Mouse (Mus musculus) liver, embryonic 13.5 days (tissue): Measurements from ENCODE around the gene Dhrs11. TPM values are rescaled to one million over a fixed set of nuclear protein-coding genes. Genes with fewer than 3 reads are reported as not detected.
"Not testable (repeated sequence)": the region's sequence is repeated elsewhere in the genome, so short reads cannot be mapped to it uniquely, and the experiment has no call there.

Experiments used
- ATAC-seq: fragments of 200-750 bp; cut with Nextera tagmentation; 2 replicates; pipeline ENCODE4 v1.8.0; 2017; ENCODE audit warnings: low read depth, mild to moderate bottlenecking, moderate number of reproducible peaks, moderate library complexity
- DNase-seq: peaks from one replicate; pipeline ENCODE4 v3.0.0; 2022
- H3K27ac ChIP-seq: fragments of 300-500 bp; sonication (generic); 2 replicates; pipeline ENCODE4 v1.5.1; 2015; ENCODE audit warnings: moderate library complexity, mild to moderate bottlenecking, inconsistent platforms
- H3K27me3 ChIP-seq: fragments of 300-500 bp; sonication (generic); 2 replicates; pipeline ENCODE4 v1.6.1; 2015; ENCODE audit warnings: mild to moderate bottlenecking, inconsistent platforms
- H3K36me3 ChIP-seq: fragments of 300-500 bp; sonication (generic); 2 replicates; pipeline ENCODE4 v1.6.1; 2015; ENCODE audit warnings: mild to moderate bottlenecking, inconsistent platforms
- H3K4me1 ChIP-seq: fragments of 300-500 bp; sonication (generic); replicated peaks from 2 replicates; pipeline ENCODE4 v1.6.1; 2015; ENCODE audit warnings: inconsistent platforms
- H3K4me2 ChIP-seq: fragments of 300-500 bp; sonication (generic); 2 replicates; pipeline ENCODE4 v1.6.1; 2015; ENCODE audit warnings: inconsistent platforms, mild to moderate bottlenecking, moderate library complexity
- H3K4me3 ChIP-seq: fragments of 300-500 bp; sonication (generic); replicated peaks from 2 replicates; pipeline ENCODE4 v1.5.1; 2015; ENCODE audit warnings: mild to moderate bottlenecking, inconsistent platforms
- H3K9ac ChIP-seq: fragments of 300-500 bp; sonication (generic); 2 replicates; pipeline ENCODE4 v1.6.1; 2015; ENCODE audit warnings: mild to moderate bottlenecking, inconsistent platforms
- H3K9me3 ChIP-seq: fragments of 300-500 bp; sonication (generic); replicated peaks from 2 replicates; pipeline ENCODE4 v1.6.1; 2016; ENCODE audit warnings: inconsistent platforms
- WGBS: fragments of 180-500 bp; shearing (Covaris S2); methylation state at CpG from one replicate; pipeline ENCODE4 v1.1.7; 2015; ENCODE audit not compliant: insufficient replicate concordance; 5-methylcytosine and 5-hydroxymethylcytosine counted together
- polyA plus RNA-seq: library from polyadenylated mRNA; unstranded; fragments of >200 nt; fragmentation: Nextera tagmentation; extraction: Ambion mirVana; gene quantifications from 2 replicates; pipeline ENCODE4 v1.2.1, GENCODE M21; 2015

Dhrs11 gene
- polyA plus RNA-seq, 1 experiment from 2014 or later: 184 TPM

DNA sequence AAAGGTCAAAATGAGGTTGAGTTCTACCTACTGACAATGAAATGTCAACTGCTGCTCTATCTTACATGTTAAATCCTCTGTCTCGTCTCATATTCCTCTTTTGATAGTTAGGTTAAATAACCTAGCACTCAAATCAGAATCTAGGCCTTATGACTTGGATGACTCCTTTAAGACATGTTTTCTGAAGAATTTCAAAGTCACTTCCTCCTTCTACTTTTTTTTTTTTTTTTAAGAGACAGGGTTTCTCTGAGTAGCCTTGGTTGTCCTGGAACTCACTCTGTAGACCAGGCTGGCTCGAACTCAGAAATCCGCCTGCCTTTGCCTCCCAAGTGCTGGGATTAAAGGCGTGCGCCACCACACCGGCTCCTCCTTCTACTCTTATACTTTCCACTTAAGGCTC lies 26.5 kb upstream of the Dhrs11 start:
- H3K4me1 ChIP-seq: no peaks in the 10 kb centered on the region
- ATAC-seq (no peak), DNase-seq (no peak)
- H3K9ac ChIP-seq: no peak overlapping the region
- no peaks in the 10 kb centered on the region for H3K27me3 ChIP-seq
- H3K4me3 ChIP-seq: no peak overlapping the region
- no peak overlapping the region for H3K27ac ChIP-seq
- H3K36me3 ChIP-seq: peaks cover 87% of the 10 kb centered on the region
- 95% methylated on average over 6 of the region's 6 CpGs for WGBS
- no peak overlapping the region for H3K4me2 ChIP-seq
- H3K9me3 ChIP-seq: no peaks in the 10 kb centered on the region

DNA sequence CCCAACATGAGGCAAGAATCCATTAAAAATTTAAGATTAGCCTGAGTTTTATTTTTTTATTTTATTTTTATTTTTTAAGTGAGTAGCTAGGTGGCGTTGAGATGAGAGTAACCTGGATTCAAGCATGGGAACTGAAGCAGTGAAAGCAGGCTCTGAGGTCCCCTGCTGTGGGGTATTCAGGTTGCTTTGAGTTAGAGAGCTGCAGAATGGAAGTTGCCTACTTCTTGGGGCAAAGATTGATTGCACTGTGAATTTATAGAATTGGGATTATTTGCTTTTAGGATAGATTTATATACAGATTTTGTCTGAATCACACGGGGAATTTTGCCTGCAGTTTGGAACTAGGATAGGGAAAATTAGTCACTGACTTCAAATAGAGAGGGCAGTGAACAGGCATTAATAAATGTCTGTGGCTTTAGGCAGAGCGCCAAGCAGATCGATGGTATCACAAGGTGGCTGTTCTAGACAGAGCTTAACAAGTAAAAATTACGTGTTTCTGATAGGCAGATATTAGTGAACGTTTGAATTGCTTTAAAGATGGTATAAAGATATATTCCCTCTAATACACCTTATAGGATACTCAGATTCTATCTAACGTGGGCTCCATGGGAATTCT lies 18.8 kb upstream of the Dhrs11 start:
- no peak for DNase-seq
- ATAC-seq: no peak

DNA sequence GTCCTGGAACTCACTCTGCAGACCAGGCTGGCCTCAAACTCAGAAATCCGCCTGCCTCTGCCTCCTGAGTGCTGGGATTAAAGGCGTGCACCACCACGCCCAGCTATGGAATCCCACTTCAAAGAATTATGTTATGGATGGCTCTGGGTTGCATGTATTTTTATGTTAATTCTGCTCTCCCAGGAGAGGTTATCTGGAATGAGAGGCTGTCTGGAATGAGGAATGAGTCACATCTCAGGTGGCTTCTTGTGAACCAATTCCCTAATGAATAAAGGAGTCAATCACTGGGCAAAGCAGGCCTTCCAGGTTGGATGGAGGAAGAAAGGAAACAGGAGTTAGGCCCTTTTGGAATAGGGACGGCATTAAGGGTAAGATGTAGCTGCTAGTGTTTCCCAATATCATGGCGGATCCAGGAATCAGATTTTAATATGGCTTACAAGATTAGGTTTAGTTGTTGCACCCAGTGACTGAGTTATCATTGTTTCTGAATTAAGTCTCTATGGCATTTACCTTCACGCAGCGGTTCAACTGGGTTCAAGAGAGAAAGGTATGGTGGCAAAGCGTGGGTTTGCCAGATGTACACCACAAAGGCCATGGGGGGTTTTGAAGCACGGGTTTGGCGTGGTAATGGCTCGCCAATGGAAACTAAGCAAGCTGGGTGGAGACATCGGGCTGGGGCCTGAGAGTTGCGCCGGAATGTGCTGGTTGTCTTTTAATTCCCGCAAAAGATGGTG lies 18.1 kb upstream of the Dhrs11 start:
- H3K9me3 ChIP-seq: no peaks in the 10 kb centered on the region
- no peak overlapping the region for H3K27ac ChIP-seq
- DNase-seq (no peak), ATAC-seq (no peak)
- 93% methylated on average over 15 of the region's 15 CpGs for WGBS
- H3K4me3 ChIP-seq: no peak overlapping the region
- peaks cover 83% of the 10 kb centered on the region for H3K36me3 ChIP-seq
- no peak overlapping the region for H3K9ac ChIP-seq
- no peaks in the 10 kb centered on the region for H3K27me3 ChIP-seq
- no peaks in the 10 kb centered on the region for H3K4me1 ChIP-seq
- no peak overlapping the region for H3K4me2 ChIP-seq

More for the DNA sequence above, 18.8 kb upstream of the Dhrs11 start:
- Histone ChIP-seq H3K4me2 (no peak overlapping the region), H3K9ac (no peak overlapping the region), H3K36me3 (peaks cover 82% of the 10 kb centered on the region), H3K9me3 (no peaks in the 10 kb centered on the region), H3K4me1 (no peaks in the 10 kb centered on the region), H3K27me3 (no peaks in the 10 kb centered on the region), H3K4me3 (no peak overlapping the region), H3K27ac (no peak overlapping the region)
- 83% methylated on average over 7 of the region's 7 CpGs for WGBS

DNA sequence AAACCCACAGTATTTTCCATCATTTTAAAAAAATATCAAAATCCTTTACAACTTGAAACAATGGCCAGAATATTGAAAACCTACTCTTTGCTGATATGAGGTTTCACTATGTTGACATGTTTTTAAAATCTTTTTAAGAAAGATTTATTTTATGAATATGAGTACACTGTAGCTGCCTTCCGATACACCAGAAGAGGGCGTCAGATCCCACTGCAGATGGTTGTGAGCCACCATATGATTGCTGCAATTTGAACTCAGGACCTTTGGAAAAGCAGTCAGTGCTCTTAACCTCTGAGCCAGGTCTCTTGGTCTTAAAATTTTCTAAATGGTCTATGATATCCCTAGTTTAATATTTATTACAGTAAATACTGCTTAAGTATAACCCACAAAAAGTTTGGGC lies 10.5 kb upstream of the Dhrs11 start:
- H3K36me3 ChIP-seq: peaks cover 92% of the 10 kb centered on the region
- H3K9me3 ChIP-seq: no peaks in the 10 kb centered on the region
- WGBS: 74% methylated on average over 2 of the region's 2 CpGs
- no peak overlapping the region for H3K27ac ChIP-seq
- no peak for DNase-seq
- H3K9ac ChIP-seq: no peak overlapping the region
- H3K4me1 ChIP-seq: no peaks in the 10 kb centered on the region
- no peak overlapping the region for H3K4me3 ChIP-seq
- H3K27me3 ChIP-seq: no peaks in the 10 kb centered on the region
- no peak for ATAC-seq
- H3K4me2 ChIP-seq: no peak overlapping the region

DNA sequence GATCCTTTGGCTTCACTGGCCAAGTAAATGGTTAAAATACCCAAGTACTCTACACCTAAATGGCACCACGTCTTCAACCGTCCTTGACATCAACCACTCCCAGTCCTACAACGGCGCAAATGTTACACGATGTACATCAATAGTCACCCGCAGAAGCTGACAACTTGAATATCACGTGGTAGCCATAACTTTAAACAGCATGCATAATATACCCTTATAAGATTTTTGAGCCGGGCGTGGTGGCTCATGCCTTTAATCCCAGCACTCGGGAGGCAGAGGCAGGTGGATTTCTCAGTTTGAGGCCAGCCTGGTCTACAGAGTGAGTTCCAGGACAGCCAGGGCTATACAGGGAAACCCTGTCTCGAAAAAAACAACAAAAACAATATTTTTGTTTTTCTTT lies 701 bp upstream of the Dhrs11 start:
- ATAC-seq: peak; percentile 4; the same call in 1 of the 2 replicates
- peak overlapping the region; percentile 100 for H3K9ac ChIP-seq
- H3K4me2 ChIP-seq: peak overlapping the region; percentile 99
- WGBS: 44% methylated on average over 11 of the region's 11 CpGs
- H3K36me3 ChIP-seq: peaks cover 76% of the 10 kb centered on the region
- not testable (repeated sequence) for H3K27me3 ChIP-seq, H3K9me3 ChIP-seq
- DNase-seq: peak; percentile 28
- H3K4me3 ChIP-seq: peak overlapping the region; percentile 97
- H3K4me1 ChIP-seq: peaks cover 50% of the 10 kb centered on the region
- peak overlapping the region; percentile 100 for H3K27ac ChIP-seq

DNA sequence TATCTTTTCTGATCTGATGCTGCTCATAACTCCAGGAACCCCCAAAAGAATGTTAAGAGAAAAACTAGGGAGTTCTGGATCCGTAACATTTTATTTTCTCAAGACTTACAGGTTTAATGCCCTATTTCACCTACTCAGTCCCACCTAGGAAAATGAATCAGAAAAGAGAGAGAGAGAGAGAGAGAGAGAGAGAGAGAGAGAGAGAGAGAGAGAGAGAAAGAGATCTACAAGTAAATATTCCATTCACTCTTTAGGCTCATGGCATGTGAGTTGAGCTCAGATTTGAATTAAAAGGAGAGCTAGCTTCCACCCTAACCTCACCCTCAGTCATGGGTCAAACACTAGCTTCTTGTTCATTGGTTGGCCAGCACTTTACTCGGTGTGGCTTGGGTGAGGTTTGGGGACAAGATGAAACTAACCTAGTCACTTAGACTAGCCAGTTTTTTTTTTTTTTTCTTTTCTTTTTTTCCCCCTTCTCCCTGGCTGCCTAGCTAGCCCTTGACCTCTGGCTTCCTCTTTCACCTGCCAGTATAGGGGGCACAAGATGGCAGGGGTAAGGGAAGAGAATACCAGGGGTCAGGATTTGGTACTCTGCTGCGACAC lies 792 bp downstream of the Dhrs11 start:
- peak; percentile 31 for DNase-seq
- 21% methylated on average over 3 of the region's 3 CpGs for WGBS

DNA sequence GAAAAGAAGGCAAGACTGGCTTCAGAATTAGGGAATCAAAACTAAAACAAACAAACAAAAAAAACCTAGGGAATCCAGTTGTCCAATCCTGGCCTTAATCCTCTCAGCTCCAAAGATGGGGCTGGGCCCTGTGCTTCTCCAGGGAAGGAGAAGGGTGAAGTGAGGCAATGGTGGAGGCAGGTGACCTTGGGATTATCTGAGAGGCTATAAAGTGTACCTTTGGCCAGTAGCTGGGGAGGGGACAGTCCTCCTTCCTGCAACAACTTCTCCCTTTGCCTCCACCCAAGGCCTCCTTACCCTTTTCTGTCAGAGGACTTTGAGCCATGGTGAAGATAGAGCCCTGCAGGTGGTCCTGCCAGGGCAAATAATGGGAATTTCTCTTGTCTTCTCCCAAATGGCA lies 1.3 kb downstream of the Dhrs11 start:
- peak overlapping the region; percentile 100 for H3K27ac ChIP-seq
- no peaks in the 10 kb centered on the region for H3K27me3 ChIP-seq
- ATAC-seq: no peak
- peak overlapping the region; percentile 99 for H3K4me2 ChIP-seq
- H3K9me3 ChIP-seq: no peaks in the 10 kb centered on the region
- H3K4me3 ChIP-seq: peak overlapping the region; percentile 97
- no peak for DNase-seq
- H3K4me1 ChIP-seq: peaks cover 68% of the 10 kb centered on the region
- H3K9ac ChIP-seq: peak overlapping the region; percentile 100
- H3K36me3 ChIP-seq: peaks cover 71% of the 10 kb centered on the region

More for the DNA sequence above, 792 bp downstream of the Dhrs11 start:
- H3K4me3 ChIP-seq: peak overlapping the region; percentile 97
- peak overlapping the region; percentile 99 for H3K4me2 ChIP-seq
- H3K9ac ChIP-seq: peak overlapping the region; percentile 100
- H3K4me1 ChIP-seq: peaks cover 63% of the 10 kb centered on the region
- no peaks in the 10 kb centered on the region for H3K27me3 ChIP-seq
- peak overlapping the region; percentile 100 for H3K27ac ChIP-seq
- no peak for ATAC-seq
- H3K9me3 ChIP-seq: no peaks in the 10 kb centered on the region
- peaks cover 71% of the 10 kb centered on the region for H3K36me3 ChIP-seq

DNA sequence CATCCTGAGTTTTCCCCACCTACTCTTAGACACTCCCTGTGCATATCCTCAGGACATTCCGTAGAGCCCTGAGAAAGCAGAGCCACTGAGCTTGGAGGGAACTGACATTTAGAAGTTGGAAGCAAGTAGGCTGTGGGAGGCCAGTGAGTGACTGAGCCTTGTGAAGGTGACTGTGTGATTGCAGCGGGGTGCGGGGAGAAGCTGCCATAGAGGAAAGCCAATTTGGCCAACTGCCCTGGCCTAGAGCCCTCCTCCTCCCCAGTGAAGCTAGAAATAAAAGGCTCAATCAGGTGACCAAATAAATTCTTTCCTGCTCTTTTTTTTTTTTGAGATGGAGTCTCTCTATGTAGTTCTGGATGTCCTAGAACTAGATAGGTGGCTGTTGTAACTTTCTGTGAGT lies 2.6 kb downstream of the Dhrs11 start:
- Histone ChIP-seq H3K36me3 (peaks cover 71% of the 10 kb centered on the region), H3K4me1 (peaks cover 78% of the 10 kb centered on the region), H3K9ac (peak overlapping the region; percentile 100), H3K27me3 (no peaks in the 10 kb centered on the region), H3K4me2 (peak overlapping the region; percentile 99), H3K9me3 (no peaks in the 10 kb centered on the region), H3K4me3 (peak overlapping the region; percentile 97), H3K27ac (peak overlapping the region; percentile 100)
- 73% methylated on average over 3 of the region's 3 CpGs for WGBS
- ATAC-seq: no peak
- peak; percentile 9 for DNase-seq

DNA sequence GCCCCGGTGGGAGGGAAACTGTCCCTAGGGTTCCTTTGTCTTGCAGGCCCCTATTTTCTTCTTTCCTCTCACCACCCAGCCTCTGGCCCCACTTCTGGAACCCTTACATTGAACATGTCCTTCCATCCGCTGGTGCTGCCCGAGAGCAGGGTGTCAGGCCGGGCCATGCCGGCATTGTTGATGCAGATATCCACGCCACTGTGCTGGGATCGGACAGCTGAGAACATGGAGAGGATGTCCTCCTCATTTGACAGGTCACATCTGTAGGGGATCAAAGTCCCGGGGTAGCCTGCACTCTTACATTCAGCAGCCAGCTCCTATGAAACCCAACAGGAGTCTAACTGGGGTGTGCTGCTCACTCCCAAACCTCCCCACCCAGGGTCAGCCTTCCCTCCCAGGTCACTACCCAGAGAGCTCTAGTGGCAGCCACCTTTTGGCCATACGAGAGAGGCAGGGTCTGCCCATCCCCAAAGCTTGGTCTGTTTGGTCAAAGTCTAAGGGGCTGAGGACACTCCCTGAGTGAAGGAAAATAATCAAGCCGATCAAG lies 3.5 kb downstream of the Dhrs11 start:
- peak overlapping the region; percentile 100 for H3K9ac ChIP-seq
- DNase-seq (peak; percentile 9), ATAC-seq (no peak)
- peaks cover 80% of the 10 kb centered on the region for H3K4me1 ChIP-seq
- peak overlapping the region; percentile 97 for H3K4me3 ChIP-seq
- no peaks in the 10 kb centered on the region for H3K9me3 ChIP-seq
- peak overlapping the region; percentile 99 for H3K4me2 ChIP-seq
- peaks cover 71% of the 10 kb centered on the region for H3K36me3 ChIP-seq
- H3K27me3 ChIP-seq: no peaks in the 10 kb centered on the region
- WGBS: 83% methylated on average over 10 of the region's 10 CpGs
- H3K27ac ChIP-seq: peak overlapping the region; percentile 100

DNA sequence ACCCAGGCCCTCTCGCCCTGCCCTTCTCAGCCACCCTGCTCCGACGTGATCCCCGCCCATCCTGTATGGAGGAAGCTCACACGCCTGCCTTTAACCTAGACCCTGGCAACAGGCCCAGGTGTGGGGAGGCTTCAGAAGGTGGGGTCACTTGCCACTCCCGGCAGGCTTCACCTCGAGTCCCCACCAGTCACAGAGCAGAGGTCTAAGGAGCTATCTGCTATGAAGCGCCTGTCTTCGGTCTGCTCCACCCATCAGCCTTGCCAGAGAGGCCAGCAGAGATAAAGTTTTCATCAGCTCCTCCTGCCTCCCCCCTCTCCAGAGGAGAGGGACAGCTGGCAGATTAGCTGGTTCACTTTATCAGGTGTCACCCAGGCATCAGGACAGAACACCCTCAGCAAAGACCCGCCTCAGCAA lies 5.3 kb downstream of the Dhrs11 start:
- DNase-seq (peak; percentile 93), ATAC-seq (peak; percentile 85)
- H3K4me1 ChIP-seq: peaks cover 83% of the 10 kb centered on the region
- H3K4me2 ChIP-seq: peak overlapping the region; percentile 99
- H3K36me3 ChIP-seq: peaks cover 67% of the 10 kb centered on the region
- peak overlapping the region; percentile 97 for H3K4me3 ChIP-seq
- no peaks in the 10 kb centered on the region for H3K9me3 ChIP-seq
- H3K9ac ChIP-seq: peak overlapping the region; percentile 100
- H3K27me3 ChIP-seq: no peaks in the 10 kb centered on the region
- 12% methylated on average over 10 of the region's 10 CpGs for WGBS
- H3K27ac ChIP-seq: peak overlapping the region; percentile 100

DNA sequence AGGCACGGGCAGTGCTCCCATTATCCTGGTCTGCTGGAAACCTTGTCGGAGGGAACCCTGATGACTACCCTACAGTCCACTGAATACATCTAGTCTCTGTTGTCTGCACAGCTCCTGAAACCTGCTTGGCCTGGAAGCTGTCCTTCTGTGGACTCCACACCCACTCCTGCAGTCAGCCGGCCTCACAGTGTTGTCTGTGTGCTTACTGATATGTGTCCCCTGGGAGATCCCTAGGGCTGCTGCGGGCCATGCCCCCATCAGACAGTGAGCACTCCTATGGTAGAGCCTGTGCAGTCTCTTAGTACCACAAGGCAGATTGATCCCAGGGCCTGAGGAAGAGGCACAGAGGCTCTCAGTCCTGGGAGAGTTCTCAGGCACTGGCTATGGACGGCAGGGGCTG lies 6.3 kb downstream of the Dhrs11 start:
- DNase-seq: peak; percentile 77
- peak overlapping the region; percentile 82 for H3K4me3 ChIP-seq
- no peaks in the 10 kb centered on the region for H3K27me3 ChIP-seq
- H3K27ac ChIP-seq: peak overlapping the region; percentile 100
- H3K9ac ChIP-seq: peak overlapping the region; percentile 96
- ATAC-seq: peak; percentile 61
- H3K9me3 ChIP-seq: 0 out of 2 replicates have a peak, but pooled peaks cover 2% of the 10 kb centered on the region
- peak overlapping the region; percentile 99 for H3K4me2 ChIP-seq
- peaks cover 89% of the 10 kb centered on the region for H3K4me1 ChIP-seq
- peaks cover 74% of the 10 kb centered on the region for H3K36me3 ChIP-seq
- 22% methylated on average over 5 of the region's 5 CpGs for WGBS
